Mouse (Mus musculus): ENCODE data around the gene Dpyd. TPM values are rescaled to one million over a fixed set of nuclear protein-coding genes. Genes with fewer than 3 reads are reported as not detected.

Gene Dpyd
- polyA plus RNA-seq, 1 experiment: not detected

GRCm38 (mm10) chr3:119275241-119275640 lies 713.3 kb downstream of the Dpyd start:
- no peaks in the 10 kb centered on the region for H3K27me3 ChIP-seq (replicated peaks)
- no peaks in the 10 kb centered on the region for H3K9me3 ChIP-seq
- H3K36me3 ChIP-seq (replicated peaks; ENCODE audit: low read length): no peaks in the 10 kb centered on the region
- H3K4me3 ChIP-seq (replicated peaks): no peak overlapping the region
- H3K4me1 ChIP-seq: no peaks in the 10 kb centered on the region
- no peak for TF ChIP-seq FLI1 (IDR thresholded peaks at IDR 0.05; ENCODE audit: low read length)
- no peak for TF ChIP-seq GATA1 (IDR thresholded peaks at IDR 0.05; ENCODE audit: borderline replicate concordance, low read length)

- H3K9me3 ChIP-seq: no peaks in the 10 kb centered on the region
- no peak overlapping the region for H3K4me3 ChIP-seq (replicated peaks)
- H3K4me1 ChIP-seq: no peaks in the 10 kb centered on the region
- no peaks in the 10 kb centered on the region for H3K36me3 ChIP-seq (replicated peaks; ENCODE audit: low read length)
- no peak for TF ChIP-seq GATA1 (IDR thresholded peaks at IDR 0.05; ENCODE audit: borderline replicate concordance, low read length)
- H3K27me3 ChIP-seq (replicated peaks): no peaks in the 10 kb centered on the region
These were observed 718.7 kb downstream of the Dpyd start for GRCm38 (mm10) chr3:119280671-119281070.

GRCm38 (mm10) chr3:119314693-119315092 lies 752.8 kb downstream of the Dpyd start:
- no peak overlapping the region for H3K4me3 ChIP-seq (replicated peaks)
- H3K36me3 ChIP-seq (replicated peaks; ENCODE audit: low read length): no peaks in the 10 kb centered on the region
- no peak for TF ChIP-seq FLI1 (IDR thresholded peaks at IDR 0.05; ENCODE audit: low read length)
- no peak for TF ChIP-seq GATA1 (IDR thresholded peaks at IDR 0.05; ENCODE audit: borderline replicate concordance, low read length)
- no peaks in the 10 kb centered on the region for H3K27me3 ChIP-seq (replicated peaks)
- no peaks in the 10 kb centered on the region for H3K4me1 ChIP-seq
- H3K9me3 ChIP-seq: peaks cover 3% of the 10 kb centered on the region; the same call in 1 of the 2 replicates

- TF ChIP-seq GATA1 (IDR thresholded peaks at IDR 0.05; ENCODE audit: borderline replicate concordance, low read length) (no peak), FLI1 (IDR thresholded peaks at IDR 0.05; ENCODE audit: low read length) (no peak)
- Histone ChIP-seq H3K4me3 (replicated peaks) (no peak overlapping the region), H3K27me3 (replicated peaks) (no peaks in the 10 kb centered on the region), H3K4me1 (no peaks in the 10 kb centered on the region), H3K36me3 (replicated peaks; ENCODE audit: low read length) (no peaks in the 10 kb centered on the region), H3K9me3 (peaks cover 15% of the 10 kb centered on the region; the same call in 1 of the 2 replicates)
These were observed 767.1 kb downstream of the Dpyd start for GRCm38 (mm10) chr3:119329063-119329462.

GRCm38 (mm10) chr3:119333335-119334305 lies 771.7 kb downstream of the Dpyd start:
- Histone ChIP-seq H3K9me3 (peaks cover 13% of the 10 kb centered on the region; the same call in 1 of the 2 replicates), H3K4me1 (no peaks in the 10 kb centered on the region), H3K36me3 (replicated peaks; ENCODE audit: low read length) (no peaks in the 10 kb centered on the region), H3K27me3 (replicated peaks) (no peaks in the 10 kb centered on the region), H3K4me3 (replicated peaks) (no peak overlapping the region)
- TF ChIP-seq FLI1 (IDR thresholded peaks at IDR 0.05; ENCODE audit: low read length): no peak
- no peak for TF ChIP-seq GATA1 (IDR thresholded peaks at IDR 0.05; ENCODE audit: borderline replicate concordance, low read length)

- Histone ChIP-seq H3K4me1 (no peaks in the 10 kb centered on the region), H3K27me3 (replicated peaks) (no peaks in the 10 kb centered on the region), H3K9me3 (peaks cover 11% of the 10 kb centered on the region; the same call in 1 of the 2 replicates), H3K4me3 (replicated peaks) (no peak overlapping the region), H3K36me3 (replicated peaks; ENCODE audit: low read length) (no peaks in the 10 kb centered on the region)
- TF ChIP-seq FLI1 (IDR thresholded peaks at IDR 0.05; ENCODE audit: low read length): no peak
- TF ChIP-seq GATA1 (IDR thresholded peaks at IDR 0.05; ENCODE audit: borderline replicate concordance, low read length): no peak
These were observed 799.8 kb downstream of the Dpyd start for GRCm38 (mm10) chr3:119361555-119362385.

GRCm38 (mm10) chr3:119362392-119362791 lies 800.5 kb downstream of the Dpyd start:
- Histone ChIP-seq H3K27me3 (replicated peaks) (no peaks in the 10 kb centered on the region), H3K4me1 (no peaks in the 10 kb centered on the region), H3K4me3 (replicated peaks) (no peak overlapping the region), H3K9me3 (peaks cover 11% of the 10 kb centered on the region; the same call in 1 of the 2 replicates), H3K36me3 (replicated peaks; ENCODE audit: low read length) (no peaks in the 10 kb centered on the region)
- TF ChIP-seq FLI1 (IDR thresholded peaks at IDR 0.05; ENCODE audit: low read length) (no peak), GATA1 (IDR thresholded peaks at IDR 0.05; ENCODE audit: borderline replicate concordance, low read length) (no peak)

- Histone ChIP-seq H3K9me3 (peaks cover 17% of the 10 kb centered on the region; the same call in 1 of the 2 replicates), H3K4me1 (no peaks in the 10 kb centered on the region), H3K27me3 (replicated peaks) (no peaks in the 10 kb centered on the region), H3K4me3 (replicated peaks) (no peak overlapping the region), H3K36me3 (replicated peaks; ENCODE audit: low read length) (no peaks in the 10 kb centered on the region)
- TF ChIP-seq FLI1 (IDR thresholded peaks at IDR 0.05; ENCODE audit: low read length) (no peak), GATA1 (IDR thresholded peaks at IDR 0.05; ENCODE audit: borderline replicate concordance, low read length) (no peak)
These were observed 807.0 kb downstream of the Dpyd start for GRCm38 (mm10) chr3:119368931-119369330.

- Histone ChIP-seq H3K4me1 (no peaks in the 10 kb centered on the region), H3K27me3 (replicated peaks) (no peaks in the 10 kb centered on the region), H3K36me3 (replicated peaks; ENCODE audit: low read length) (no peaks in the 10 kb centered on the region), H3K9me3 (peaks cover 22% of the 10 kb centered on the region), H3K4me3 (replicated peaks) (no peak overlapping the region)
- TF ChIP-seq GATA1 (IDR thresholded peaks at IDR 0.05; ENCODE audit: borderline replicate concordance, low read length) (no peak), FLI1 (IDR thresholded peaks at IDR 0.05; ENCODE audit: low read length) (no peak)
These were observed 819.2 kb downstream of the Dpyd start for GRCm38 (mm10) chr3:119381119-119381518.

All from megakaryocyte, embryonic 14.5 days (primary cell).